Mouse (Mus musculus): Measurements from ENCODE around the gene Pard3. TPM values are rescaled to one million over a fixed set of nuclear protein-coding genes. Genes with fewer than 3 reads are reported as not detected.

The Pard3 gene
- polyA plus RNA-seq, 2 experiments, result 39.1 to 43.3 TPM

DNA sequence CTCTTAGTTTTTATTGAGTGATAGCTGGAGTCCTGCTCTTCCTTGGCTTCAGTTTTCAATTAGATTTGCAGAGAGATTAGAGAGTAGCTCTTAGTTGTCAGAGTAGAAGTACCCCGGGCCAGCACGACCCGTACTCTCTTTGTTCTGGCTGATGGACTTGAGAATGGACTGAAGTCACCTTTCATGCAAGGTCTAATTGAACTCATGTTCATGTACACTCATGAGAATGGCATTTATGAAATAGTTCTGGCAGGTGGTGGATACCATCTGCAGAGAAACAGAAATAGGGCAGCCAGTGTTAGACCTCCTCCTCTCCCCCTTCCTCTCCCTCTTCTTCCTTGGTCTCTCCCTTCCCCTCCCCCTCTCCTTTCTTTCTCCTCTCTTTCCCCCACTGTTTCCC lies 158.7 kb downstream of the Pard3 start:
- Histone ChIP-seq H3K9ac (ENCODE audit: low read depth, low read length, severe bottlenecking) (no peak overlapping the region), H3K27me3 (ENCODE audit: control insufficient read depth, insufficient read depth, low read length) (no peaks in the 10 kb centered on the region), H3K4me3 (replicated peaks; ENCODE audit: low read length) (no peak overlapping the region), H3K9me3 (ENCODE audit: control insufficient read depth, low read length) (no peaks in the 10 kb centered on the region), H3K4me2 (replicated peaks; ENCODE audit: low read depth, low read length, severe bottlenecking) (no peak overlapping the region), H3K36me3 (ENCODE audit: control insufficient read depth, insufficient read depth, low read length) (no peaks in the 10 kb centered on the region), H3K4me1 (ENCODE audit: control insufficient read depth, insufficient read depth, low read length) (peaks cover 38% of the 10 kb centered on the region), H3K27ac (replicated peaks; ENCODE audit: low read depth, low read length) (no peak overlapping the region)
- no peak for ATAC-seq (ENCODE audit: low FRiP score, low read depth)
- no peak for TF ChIP-seq POLR2A (IDR thresholded peaks at IDR 0.05; ENCODE audit: borderline replicate concordance, extremely low read depth, insufficient read depth, insufficient read length)
- WGBS, result 66% methylated on average over 3 of the region's 3 CpGs
- DNase-seq (ENCODE audit: low spot score), result no peak

DNA sequence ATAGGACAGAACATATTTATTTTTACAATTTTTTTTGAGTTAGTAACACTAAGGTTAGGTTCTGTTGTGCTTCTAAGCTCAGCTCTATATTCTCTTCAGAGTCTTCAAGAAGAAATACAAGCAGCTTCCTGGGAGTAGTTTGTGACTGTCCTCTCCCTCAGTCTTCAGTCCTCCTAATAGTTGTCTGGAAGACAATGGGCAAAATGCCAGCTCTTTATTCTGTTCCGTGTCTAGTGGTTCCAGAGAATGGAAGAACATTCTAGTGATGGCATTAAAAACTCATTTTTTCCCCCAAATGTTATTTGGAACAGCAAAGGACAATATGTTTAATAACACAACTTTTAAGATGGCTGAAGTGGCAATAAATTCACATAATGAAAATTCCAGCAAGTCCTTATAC lies 163.3 kb downstream of the Pard3 start:
- 29% methylated on average over 1 of the region's 1 CpGs for WGBS
- ATAC-seq (ENCODE audit: low FRiP score, low read depth), result no peak
- no peak for TF ChIP-seq POLR2A (IDR thresholded peaks at IDR 0.05; ENCODE audit: borderline replicate concordance, extremely low read depth, insufficient read depth, insufficient read length)
- no peak overlapping the region for H3K4me3 ChIP-seq (replicated peaks; ENCODE audit: low read length)
- H3K36me3 ChIP-seq (ENCODE audit: control insufficient read depth, insufficient read depth, low read length), result no peaks in the 10 kb centered on the region
- H3K27ac ChIP-seq (replicated peaks; ENCODE audit: low read depth, low read length), result no peak overlapping the region
- H3K4me2 ChIP-seq (replicated peaks; ENCODE audit: low read depth, low read length, severe bottlenecking), result no peak overlapping the region
- no peaks in the 10 kb centered on the region for H3K27me3 ChIP-seq (ENCODE audit: control insufficient read depth, insufficient read depth, low read length)
- peak; percentile 41 for DNase-seq (ENCODE audit: low spot score)
- H3K9me3 ChIP-seq (ENCODE audit: control insufficient read depth, low read length), result no peaks in the 10 kb centered on the region
- no peak overlapping the region for H3K9ac ChIP-seq (ENCODE audit: low read depth, low read length, severe bottlenecking)
- H3K4me1 ChIP-seq (ENCODE audit: control insufficient read depth, insufficient read depth, low read length), result peaks cover 35% of the 10 kb centered on the region

DNA sequence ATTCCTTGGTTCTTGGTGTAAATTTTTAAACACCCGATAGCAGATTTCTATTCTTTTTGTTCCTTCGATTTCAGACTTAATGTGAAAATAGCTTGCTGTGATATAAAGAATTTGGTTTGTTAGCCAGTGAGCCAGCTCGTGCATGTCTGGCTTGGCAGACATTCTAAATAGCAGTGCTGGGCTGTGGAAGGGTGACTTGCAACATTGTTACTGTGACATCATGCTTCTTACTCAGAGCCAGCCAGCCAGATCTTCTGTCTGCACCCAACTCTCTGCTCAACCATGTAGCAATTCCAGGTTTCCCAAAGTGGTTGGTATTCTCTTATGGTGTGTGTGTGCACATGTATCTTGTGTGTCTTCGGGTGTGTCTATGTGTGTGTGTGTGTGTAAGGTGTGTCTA lies 163.7 kb downstream of the Pard3 start:
- WGBS, result 48% methylated on average over 4 of the region's 4 CpGs
- H3K4me2 ChIP-seq (replicated peaks; ENCODE audit: low read depth, low read length, severe bottlenecking), result no peak overlapping the region
- no peaks in the 10 kb centered on the region for H3K36me3 ChIP-seq (ENCODE audit: control insufficient read depth, insufficient read depth, low read length)
- H3K27ac ChIP-seq (replicated peaks; ENCODE audit: low read depth, low read length), result no peak overlapping the region
- no peaks in the 10 kb centered on the region for H3K9me3 ChIP-seq (ENCODE audit: control insufficient read depth, low read length)
- ATAC-seq (ENCODE audit: low FRiP score, low read depth) (no peak), DNase-seq (ENCODE audit: low spot score) (no peak)
- no peak overlapping the region for H3K4me3 ChIP-seq (replicated peaks; ENCODE audit: low read length)
- TF ChIP-seq POLR2A (IDR thresholded peaks at IDR 0.05; ENCODE audit: borderline replicate concordance, extremely low read depth, insufficient read depth, insufficient read length), result no peak
- H3K9ac ChIP-seq (ENCODE audit: low read depth, low read length, severe bottlenecking), result no peak overlapping the region
- no peaks in the 10 kb centered on the region for H3K27me3 ChIP-seq (ENCODE audit: control insufficient read depth, insufficient read depth, low read length)
- H3K4me1 ChIP-seq (ENCODE audit: control insufficient read depth, insufficient read depth, low read length), result peaks cover 32% of the 10 kb centered on the region

DNA sequence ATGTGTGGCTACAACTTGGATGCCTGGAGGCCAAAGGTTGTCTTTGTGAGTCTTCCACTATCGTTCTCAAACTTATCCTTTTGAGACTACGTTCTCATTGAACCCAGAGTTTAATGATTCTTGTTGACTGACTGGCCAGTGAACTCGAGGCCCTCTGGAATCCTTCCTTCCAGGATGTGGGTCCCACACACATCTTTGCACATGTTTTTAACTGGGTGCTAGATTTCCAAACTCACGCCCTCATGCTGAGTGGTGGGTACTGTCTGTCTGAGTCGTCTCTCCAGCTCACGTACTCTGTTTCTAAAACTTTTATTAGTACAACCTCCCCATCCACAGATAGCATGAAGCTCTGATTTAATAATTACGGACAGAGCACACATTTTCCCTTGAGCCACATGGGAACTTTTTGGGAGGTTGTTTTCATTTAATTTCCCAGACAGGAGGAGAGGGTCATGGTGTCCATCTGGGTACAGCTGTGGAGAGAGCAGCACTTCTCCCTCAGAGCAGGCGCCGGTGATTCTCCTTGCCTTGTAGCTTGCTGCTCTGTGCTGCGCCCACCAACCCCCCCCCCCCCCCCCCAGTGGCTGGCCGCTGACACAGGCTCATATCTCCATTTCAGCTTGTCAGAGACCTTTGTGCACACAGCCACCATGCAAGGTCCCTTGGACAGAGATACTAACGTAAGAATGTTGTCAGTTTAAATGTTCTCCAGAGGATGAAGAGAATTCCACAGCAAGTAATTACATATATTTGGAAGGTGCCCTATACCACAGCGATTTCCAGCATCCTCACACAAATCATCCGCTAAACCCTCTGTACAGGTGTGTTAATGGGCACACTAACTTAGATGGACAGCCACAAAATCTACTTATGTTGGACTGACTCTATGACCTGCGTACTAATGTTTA lies 165.9 kb downstream of the Pard3 start:
- Histone ChIP-seq H3K27ac (replicated peaks; ENCODE audit: low read depth, low read length) (no peak overlapping the region), H3K9ac (ENCODE audit: low read depth, low read length, severe bottlenecking) (no peak overlapping the region), H3K4me2 (replicated peaks; ENCODE audit: low read depth, low read length, severe bottlenecking) (no peak overlapping the region), H3K36me3 (ENCODE audit: control insufficient read depth, insufficient read depth, low read length) (no peaks in the 10 kb centered on the region), H3K9me3 (ENCODE audit: control insufficient read depth, low read length) (no peaks in the 10 kb centered on the region), H3K4me1 (ENCODE audit: control insufficient read depth, insufficient read depth, low read length) (peaks cover 35% of the 10 kb centered on the region), H3K4me3 (replicated peaks; ENCODE audit: low read length) (no peak overlapping the region), H3K27me3 (ENCODE audit: control insufficient read depth, insufficient read depth, low read length) (no peaks in the 10 kb centered on the region)
- 60% methylated on average over 15 of the region's 15 CpGs for WGBS
- TF ChIP-seq POLR2A (IDR thresholded peaks at IDR 0.05; ENCODE audit: borderline replicate concordance, extremely low read depth, insufficient read depth, insufficient read length), result no peak
- DNase-seq (ENCODE audit: low spot score) (no peak), ATAC-seq (ENCODE audit: low FRiP score, low read depth) (no peak)

DNA sequence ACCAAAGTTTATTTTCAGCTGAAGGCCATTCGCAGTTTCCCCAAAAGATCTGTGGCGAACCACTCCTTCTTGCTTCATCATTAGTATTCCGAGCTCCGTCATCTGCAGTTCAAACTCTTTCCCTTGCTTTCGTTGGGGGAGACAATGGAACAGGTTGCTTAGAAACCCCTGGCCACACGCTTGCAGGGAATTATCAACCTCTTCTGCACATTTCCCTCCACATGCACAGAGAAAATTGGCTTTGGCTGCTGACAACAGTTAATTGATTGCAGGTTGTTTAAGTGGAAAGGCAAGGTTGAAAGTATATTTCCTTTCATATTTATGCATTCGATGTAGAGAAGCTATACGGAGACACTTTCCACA lies 166.5 kb downstream of the Pard3 start:
- H3K36me3 ChIP-seq (ENCODE audit: control insufficient read depth, insufficient read depth, low read length), result no peaks in the 10 kb centered on the region
- peaks cover 35% of the 10 kb centered on the region for H3K4me1 ChIP-seq (ENCODE audit: control insufficient read depth, insufficient read depth, low read length)
- H3K27ac ChIP-seq (replicated peaks; ENCODE audit: low read depth, low read length), result no peak overlapping the region
- DNase-seq (ENCODE audit: low spot score), result no peak
- no peak overlapping the region for H3K9ac ChIP-seq (ENCODE audit: low read depth, low read length, severe bottlenecking)
- H3K27me3 ChIP-seq (ENCODE audit: control insufficient read depth, insufficient read depth, low read length), result no peaks in the 10 kb centered on the region
- no peak for ATAC-seq (ENCODE audit: low FRiP score, low read depth)
- H3K4me2 ChIP-seq (replicated peaks; ENCODE audit: low read depth, low read length, severe bottlenecking), result no peak overlapping the region
- no peak overlapping the region for H3K4me3 ChIP-seq (replicated peaks; ENCODE audit: low read length)
- 56% methylated on average over 8 of the region's 8 CpGs for WGBS
- no peak for TF ChIP-seq POLR2A (IDR thresholded peaks at IDR 0.05; ENCODE audit: borderline replicate concordance, extremely low read depth, insufficient read depth, insufficient read length)
- no peaks in the 10 kb centered on the region for H3K9me3 ChIP-seq (ENCODE audit: control insufficient read depth, low read length)
